Mouse (Mus musculus): ENCODE results near the gene Mycbp2.
A peak's percentile ranks its signal among the peaks of the same experiment; 100 is the strongest.

Mycbp2 gene

GRCm38 (mm10) chr14:103075166-103075565 lies 271.4 kb downstream of the Mycbp2 start:
- no peak for DNase-seq (ENCODE audit: extremely low spot score, low spot score)

DNA sequence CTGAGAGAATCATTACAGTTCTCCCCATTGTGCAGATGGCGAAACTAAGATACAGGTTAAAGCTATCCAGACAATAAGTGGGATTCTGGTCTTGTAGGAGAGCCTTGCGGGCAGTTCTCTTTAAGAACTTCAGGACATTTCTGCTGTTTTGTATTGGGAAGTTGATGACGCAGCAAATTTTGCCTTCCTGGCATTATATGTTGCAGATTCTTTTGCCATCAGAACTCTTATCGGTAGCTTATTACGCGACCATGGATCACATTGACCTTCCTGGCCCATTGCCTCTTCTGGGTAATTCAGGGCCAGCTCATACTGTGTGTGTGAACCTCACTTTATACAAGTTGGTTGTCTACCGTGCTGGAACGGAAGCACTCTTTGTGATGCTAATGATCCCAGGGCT lies 272.8 kb downstream of the Mycbp2 start:
- DNase-seq (ENCODE audit: extremely low spot score, low spot score) = no peak

- DNase-seq (ENCODE audit: extremely low spot score, low spot score) = no peak
These were observed 273.9 kb downstream of the Mycbp2 start for GRCm38 (mm10) chr14:103072731-103073130.

GRCm38 (mm10) chr14:103071471-103071870 lies 275.1 kb downstream of the Mycbp2 start:
- no peak for DNase-seq (ENCODE audit: extremely low spot score, low spot score)

DNA sequence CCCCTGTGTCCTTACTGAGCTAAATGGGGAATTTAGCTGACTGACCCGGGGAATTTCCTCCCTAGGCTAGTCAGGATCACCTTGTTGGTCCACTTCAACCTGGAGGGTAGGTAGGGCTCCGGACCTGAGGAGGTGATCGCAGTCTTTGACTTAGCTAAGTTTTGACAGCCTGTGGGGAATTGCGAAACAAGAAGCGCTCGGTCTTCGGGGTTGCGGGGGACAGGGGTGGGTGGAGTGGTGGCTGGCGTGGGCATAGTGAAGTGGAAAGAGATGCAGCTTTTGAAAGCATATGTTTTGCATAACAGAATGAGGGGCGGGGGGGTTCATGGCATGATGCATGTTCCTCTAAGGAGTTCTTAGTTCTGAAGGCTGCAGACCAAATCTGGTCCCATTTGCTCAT lies 275.8 kb downstream of the Mycbp2 start:
- no peak for DNase-seq (ENCODE audit: extremely low spot score, low spot score)

DNA sequence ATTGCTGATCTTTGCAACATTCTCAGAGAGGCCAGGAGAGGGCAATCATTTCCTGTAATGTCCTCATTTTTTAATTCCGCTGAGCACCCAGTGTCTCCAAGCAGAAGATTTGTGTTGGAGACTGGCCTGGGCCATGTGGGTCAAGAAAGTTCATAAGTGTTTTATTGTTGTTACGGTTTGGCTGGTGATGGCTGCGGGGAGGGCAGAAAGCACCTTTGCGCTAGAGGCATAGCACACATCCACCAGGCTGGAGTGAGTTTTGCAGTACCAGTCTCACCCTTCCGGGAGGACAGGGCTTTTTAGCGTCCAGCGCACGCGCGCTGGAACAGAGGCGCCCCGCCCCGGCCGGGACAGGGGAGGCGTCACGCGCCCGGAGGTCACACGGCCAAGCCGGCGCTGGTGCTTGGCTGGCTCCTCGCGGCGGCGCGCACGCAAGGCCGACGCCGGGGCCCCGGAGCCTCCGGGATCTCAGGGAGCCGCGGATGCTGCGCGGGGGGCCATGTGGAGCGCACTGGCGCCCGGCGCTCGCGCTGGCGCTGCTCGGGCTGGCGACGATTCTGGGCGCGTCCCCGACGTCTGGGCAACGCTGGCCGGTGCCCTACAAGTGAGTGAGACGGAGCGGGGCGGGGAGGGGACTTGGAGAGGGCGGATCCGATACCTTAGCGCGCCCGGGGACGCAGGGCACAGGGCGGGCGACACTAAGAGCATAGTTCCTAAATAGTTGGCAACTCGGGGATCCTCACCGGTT lies 276.6 kb downstream of the Mycbp2 start, which contains the start of gene Cln5:
Cln5 (plus strand) TSS at position 353 of the 748 bp plus-strand sequence.
- peak; percentile 92 for DNase-seq (ENCODE audit: extremely low spot score, low spot score)

- no peak for DNase-seq (ENCODE audit: extremely low spot score, low spot score)
These were observed 277.1 kb downstream of the Mycbp2 start for GRCm38 (mm10) chr14:103069465-103069863.

DNA sequence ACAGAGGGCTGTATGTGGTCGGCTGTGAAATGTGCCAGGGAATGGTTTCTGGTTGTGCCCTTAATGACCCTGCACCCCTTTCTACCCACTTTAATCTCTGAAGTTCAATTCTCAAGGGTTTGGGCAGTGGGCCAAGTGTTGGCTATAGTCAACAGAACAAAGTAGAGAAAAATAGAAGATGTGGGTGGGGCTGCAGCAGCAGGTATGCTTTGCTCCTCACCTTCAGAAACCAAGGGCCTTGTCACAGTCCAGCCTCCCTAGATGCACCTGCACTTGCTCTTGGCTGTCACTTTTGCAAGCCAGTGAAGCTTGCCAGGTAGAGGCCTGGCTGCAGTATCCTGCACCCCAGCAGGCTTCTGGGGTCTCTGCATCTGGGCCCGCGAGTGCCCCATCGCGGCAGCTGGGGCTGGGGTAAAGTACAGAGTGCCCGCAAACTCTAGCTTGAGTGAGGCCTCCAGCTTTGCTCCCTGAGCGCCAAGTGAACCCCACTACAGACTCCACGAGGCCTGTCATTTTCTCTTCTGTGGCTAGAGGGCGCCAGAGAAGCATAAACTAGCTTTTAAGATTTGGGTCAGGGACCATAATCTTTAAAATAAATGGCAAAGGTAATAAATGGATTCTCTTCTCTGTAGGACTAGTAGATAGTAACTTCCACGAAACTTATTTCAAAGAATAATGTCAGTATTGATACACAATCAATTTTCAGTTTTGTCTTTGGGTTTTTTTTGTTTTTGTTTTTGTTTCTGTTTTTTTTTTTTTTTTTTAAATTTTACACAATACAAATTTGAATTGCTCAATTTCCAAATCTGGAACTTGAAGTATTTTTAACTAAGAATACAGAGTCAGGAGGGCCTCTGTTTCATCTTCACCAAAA lies 281.1 kb downstream of the Mycbp2 start:
- DNase-seq (ENCODE audit: extremely low spot score, low spot score) = peak; percentile 68

All from neural tube, embryonic 10.5 days (tissue).